Mouse (Mus musculus) liver, postnatal 0 days (tissue): ENCODE results near the gene Ercc2.

Source experiments
- CTCF ChIP-seq: sonication (generic); IDR thresholded peaks from 2 replicates; pipeline ENCODE4 v1.5.1; 2016; ENCODE audit warnings: antibody characterized with exemption, low read depth
- EP300 ChIP-seq: IDR thresholded peaks from 2 replicates; pipeline ENCODE4 v1.6.1; 2016; ENCODE audit warnings: antibody characterized with exemption, low read depth, mild to moderate bottlenecking

DNA sequence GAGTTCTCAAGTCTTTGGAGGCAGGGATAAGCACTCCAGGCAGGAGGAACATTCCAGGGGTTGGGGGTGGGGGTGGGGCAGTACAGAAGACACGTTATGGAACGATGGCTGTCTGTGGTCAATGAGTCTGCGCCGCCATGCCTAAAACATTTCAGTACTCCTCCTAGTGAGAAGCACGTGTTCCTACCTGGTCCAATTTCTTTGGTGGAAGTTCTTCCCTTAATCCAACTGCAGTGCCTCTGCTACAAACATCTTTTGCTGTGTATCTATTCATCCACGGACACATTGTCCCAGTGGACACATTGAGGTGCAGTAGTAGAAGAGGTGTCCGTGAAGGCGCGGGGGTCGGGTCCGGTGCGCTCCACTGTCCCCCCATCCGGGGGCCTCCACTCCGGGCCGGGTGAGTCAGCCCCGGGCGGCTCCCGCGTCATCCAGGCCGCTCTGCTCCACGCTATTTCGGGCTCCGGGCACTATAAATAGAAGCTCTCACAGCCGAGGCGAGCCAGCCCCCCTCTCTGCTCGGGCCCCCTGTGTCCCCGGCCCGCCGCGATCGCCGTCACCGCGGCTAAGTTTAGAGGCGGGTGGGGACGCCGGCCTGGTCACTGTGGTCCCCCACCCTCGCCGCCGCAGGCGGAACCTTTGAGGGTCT is 39.9 kb upstream of the Ercc2 start:
- no peak for TF ChIP-seq CTCF
- TF ChIP-seq EP300 = no peak
